Mouse (Mus musculus) heart, adult 11 months (tissue): ENCODE data around the gene Tstd3.
"Not testable (repeated sequence)": the region's sequence is repeated elsewhere in the genome, so short reads cannot be mapped to it uniquely, and the experiment has no call there.

Experiments
- DNase-seq: peaks from one replicate; pipeline ENCODE4 v3.0.0; 2022

The Tstd3 gene

DNA sequence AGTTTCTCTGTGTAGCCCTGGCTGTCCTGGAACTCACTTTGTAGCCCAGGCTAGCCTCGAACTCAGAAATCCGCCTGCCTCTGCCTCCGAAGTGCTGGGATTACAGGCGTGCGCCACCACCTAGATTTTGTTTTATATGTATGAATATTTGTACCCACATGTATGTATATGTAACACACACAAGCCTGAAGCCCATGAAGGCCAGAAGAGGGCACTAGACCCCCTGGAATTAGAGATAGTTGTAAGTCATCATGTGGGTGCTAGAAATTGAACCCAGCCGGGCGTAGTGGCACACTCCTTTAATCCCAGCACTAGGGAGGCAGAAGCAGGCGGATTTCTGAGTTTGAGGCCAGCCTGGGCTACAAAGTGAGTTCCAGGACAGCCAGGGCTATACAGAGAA lies 22.9 kb downstream of the Tstd3 start:
- DNase-seq: not testable (repeated sequence)

DNA sequence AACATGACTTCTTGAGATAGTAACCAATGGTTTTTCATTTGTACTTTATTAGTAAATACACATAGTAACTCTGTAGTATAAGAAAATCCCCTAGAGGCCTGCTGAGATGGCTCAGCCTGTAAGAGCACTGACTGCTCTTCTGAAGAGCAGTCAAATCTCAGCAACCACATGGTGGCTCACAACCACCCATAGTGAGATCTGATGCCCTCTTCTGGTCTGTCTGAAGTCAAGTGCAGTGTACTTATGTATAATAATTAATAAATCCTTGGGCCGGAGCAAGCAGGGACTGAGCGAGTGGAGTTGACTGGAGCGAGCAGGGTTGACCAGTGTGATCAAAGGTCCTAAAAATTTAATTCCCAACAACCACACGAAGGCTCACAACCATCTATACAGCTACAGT lies 27.8 kb downstream of the Tstd3 start:
- DNase-seq: no peak

DNA sequence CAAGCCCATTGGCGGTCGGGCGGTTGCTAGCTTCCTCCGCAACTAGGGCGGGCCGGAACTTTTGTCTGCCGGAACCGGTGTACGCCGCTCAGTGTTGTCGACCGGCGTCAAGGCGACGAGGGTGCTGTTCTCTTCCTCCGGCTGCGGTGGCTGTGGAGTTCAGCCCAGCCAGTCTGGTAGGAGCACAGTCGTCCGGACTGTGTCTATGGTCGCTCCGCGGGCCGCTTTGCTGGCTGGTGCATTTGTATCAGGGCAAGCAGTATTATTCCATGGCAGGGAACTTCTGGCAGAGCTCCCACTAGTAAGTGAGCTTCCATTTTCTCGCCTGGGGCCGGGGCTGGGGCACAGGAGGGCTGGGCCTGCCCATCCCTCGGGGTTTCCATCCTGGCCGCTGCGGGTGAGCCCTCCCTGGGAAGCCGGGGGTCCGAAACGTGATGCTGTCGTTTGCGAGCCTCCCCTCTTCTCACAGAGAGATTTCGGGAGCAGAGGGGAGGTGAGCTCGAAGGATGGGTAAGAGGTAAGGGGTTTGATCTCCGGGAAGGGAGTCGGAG lies 39.3 kb downstream of the Tstd3 start, which contains the start of gene Ccnc:
TSS of gene Ccnc (plus strand) at position 87 of the 551 bp plus-strand sequence.
- peak; percentile 99 for DNase-seq

DNA sequence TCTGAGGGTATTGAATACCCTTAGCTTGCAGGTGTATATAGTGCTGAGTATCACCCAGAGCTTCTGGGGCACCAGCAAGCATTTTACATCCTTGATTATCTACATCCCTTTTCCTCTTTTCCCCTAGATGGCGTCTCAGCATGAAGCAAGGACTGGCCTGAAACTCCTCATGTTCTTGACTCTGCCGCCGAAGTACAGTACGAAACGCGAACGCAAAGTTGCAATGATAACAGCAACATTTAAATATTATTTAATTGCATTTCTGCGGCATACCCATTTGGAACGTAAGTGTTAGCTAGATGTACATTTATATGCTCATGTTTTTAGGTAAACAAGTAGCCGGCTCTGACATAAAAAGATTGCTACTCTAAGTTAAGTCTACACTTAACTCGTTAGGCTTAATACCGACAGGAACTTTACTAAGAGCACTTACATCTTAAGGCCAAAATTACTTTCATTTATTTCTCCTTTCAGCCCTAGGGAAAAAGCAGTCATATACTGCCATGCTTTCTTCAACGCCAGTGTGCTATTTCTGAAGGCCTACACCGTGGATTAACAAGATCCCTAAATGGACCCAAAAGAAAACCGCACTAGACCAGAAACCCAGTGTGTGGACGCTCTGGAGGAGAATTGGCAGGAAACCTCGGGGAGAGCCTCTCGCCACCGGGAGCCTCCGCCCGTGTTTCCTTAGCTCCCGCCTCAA lies 39.9 kb downstream of the Tstd3 start:
- DNase-seq: peak; percentile 91

DNA sequence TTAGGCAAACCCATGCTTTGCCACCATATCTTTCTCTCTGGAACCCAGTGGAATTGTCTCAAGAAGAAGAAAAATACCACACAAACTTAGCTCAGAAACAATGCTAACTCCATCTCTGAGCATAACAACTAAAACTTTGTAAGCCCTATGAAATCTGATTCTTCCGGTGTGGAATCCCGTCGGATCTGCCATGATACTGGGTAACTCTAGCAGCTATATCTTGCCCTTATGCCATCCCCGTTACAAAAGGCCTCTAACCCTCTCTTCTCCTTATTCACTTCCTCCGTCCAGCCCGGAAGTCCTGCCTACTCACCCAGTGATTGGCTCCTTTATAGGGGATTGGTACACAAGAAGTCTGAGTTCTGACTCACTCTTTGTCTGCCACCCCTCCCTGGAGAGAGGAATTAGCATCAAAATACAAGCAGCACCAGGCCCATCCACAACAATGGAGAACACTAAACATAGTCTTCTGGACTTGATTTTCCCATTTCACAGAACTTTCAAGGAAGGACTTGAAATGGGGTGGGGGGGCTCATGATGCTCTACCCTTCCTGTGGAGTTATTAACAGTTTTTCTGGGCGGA lies 44.2 kb downstream of the Tstd3 start:
- DNase-seq: no peak

DNA sequence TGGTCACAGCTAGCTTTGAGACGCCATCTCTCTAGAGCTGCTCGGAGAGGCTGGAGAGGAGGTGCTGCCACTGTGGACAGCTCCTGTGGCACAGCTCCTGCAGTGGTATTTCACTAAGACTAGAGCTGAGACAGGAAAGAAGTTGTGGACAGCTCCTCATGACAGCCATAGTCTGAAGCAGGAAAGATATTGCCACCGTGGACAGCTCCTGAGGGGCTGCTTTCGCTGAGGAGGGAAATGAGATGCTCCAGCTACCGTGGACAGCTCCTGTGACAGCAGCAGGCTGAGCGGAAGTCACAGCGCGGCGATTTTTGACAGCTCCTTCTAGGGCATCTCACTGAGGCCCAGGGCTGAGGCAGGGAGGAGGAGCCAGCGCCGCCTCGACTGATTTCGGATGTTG lies 54.9 kb downstream of the Tstd3 start:
- DNase-seq: peak; percentile 95
